Mouse (Mus musculus) myocyte (in vitro differentiated cells): ENCODE data around the gene Cdkn2b.

Experiments
- MAX ChIP-seq: IDR thresholded peaks from one replicate; pipeline ENCODE4 v1.6.1; 2011; ENCODE audit warnings: low read depth, mild to moderate bottlenecking, control low read depth
- POLR2AphosphoS2 ChIP-seq: IDR thresholded peaks from one replicate; pipeline ENCODE4 v1.6.1; 2011; ENCODE audit warnings: low read depth, control low read depth; ENCODE audit not compliant: insufficient read length
- REST ChIP-seq: IDR thresholded peaks from one replicate; pipeline ENCODE4 v1.6.1; 2011; ENCODE audit warnings: mild to moderate bottlenecking, control low read depth, moderate library complexity; ENCODE audit not compliant: insufficient read depth, insufficient read length
- SRF ChIP-seq: IDR thresholded peaks from one replicate; pipeline ENCODE4 v1.6.1; 2011; ENCODE audit warnings: low read depth; ENCODE audit not compliant: control insufficient read depth, insufficient read length
- TCF12 ChIP-seq: IDR thresholded peaks from one replicate; pipeline ENCODE4 v1.6.1; 2011; ENCODE audit warnings: mild to moderate bottlenecking, control low read depth; ENCODE audit not compliant: poor library complexity, insufficient read depth, severe bottlenecking
- USF1 ChIP-seq: IDR thresholded peaks from one replicate; pipeline ENCODE4 v1.6.1; 2011; ENCODE audit warnings: low read depth, mild to moderate bottlenecking, control low read depth, moderate library complexity

DNA sequence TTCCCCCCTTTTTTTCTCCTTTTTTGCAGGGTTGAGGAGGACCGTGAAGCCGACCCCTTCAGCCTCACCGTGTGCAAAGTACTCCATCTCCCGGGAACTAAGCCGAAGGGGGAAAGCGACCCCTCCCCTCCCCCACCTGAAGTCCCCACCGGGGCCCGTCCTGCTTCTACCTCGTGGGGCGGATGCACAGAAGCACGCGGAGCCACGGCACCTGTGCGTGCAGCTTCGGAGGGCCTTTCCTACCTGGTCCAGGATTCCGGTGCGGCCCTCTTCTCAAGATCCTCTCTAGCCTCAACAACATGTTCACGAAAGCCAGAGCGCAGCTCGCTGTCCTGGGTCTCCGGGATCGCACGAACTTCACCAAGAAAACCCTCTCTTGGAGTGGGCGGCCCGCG, 16.8 kb downstream of the Cdkn2b start:
- TF ChIP-seq USF1 (no peak), TCF12 (no peak), REST (no peak), POLR2AphosphoS2 (no peak), MAX (no peak), SRF (no peak)
